Mouse (Mus musculus): ENCODE measurements at regions not wholly inside any gene's neighbourhood (a gene's known extent, or its start where the extent isn't known, plus 50 kb on each side); places are given as distances from the start of the nearest gene placed in this dataset.
A peak's percentile ranks its signal among the peaks of the same experiment; 100 is the strongest.

- TF ChIP-seq CTCF (conservative IDR thresholded peaks at IDR 0.05; ENCODE audit: insufficient read depth, insufficient read length, low read depth, low read length) (no peak), POLR2A (IDR thresholded peaks at IDR 0.05; ENCODE audit: low read depth, low read length) (no peak)
Observed at GRCm38 (mm10) chr13:42358588-42358987, 57.3 kb downstream of the Edn1 start.

GRCm38 (mm10) chr13:42367655-42368554, 66.6 kb downstream of the Edn1 start:
- H3K27me3 ChIP-seq (replicated peaks; ENCODE audit: control insufficient read depth, insufficient read depth, low read length): no peaks in the 10 kb centered on the region
- H3K4me1 ChIP-seq (ENCODE audit: control insufficient read depth, insufficient read depth, low read length): peaks cover 12% of the 10 kb centered on the region; the same call in 1 of the 2 replicates
- no peaks in the 10 kb centered on the region for H3K36me3 ChIP-seq (ENCODE audit: control insufficient read depth, insufficient read depth, low read length)
- TF ChIP-seq CTCF (conservative IDR thresholded peaks at IDR 0.05; ENCODE audit: insufficient read depth, insufficient read length, low read depth, low read length): no peak
- no peak for TF ChIP-seq POLR2A (IDR thresholded peaks at IDR 0.05; ENCODE audit: low read depth, low read length)
- DNase-seq: peak; percentile 96
- no peak overlapping the region; the same call in 1 of the 2 replicates for H3K27ac ChIP-seq (ENCODE audit: insufficient read depth, low read depth, low read length)
- WGBS: 22% methylated on average over 7 of the region's 7 CpGs
- no peak overlapping the region for H3K4me3 ChIP-seq (ENCODE audit: insufficient read depth, low read depth, low read length)

More at GRCm38 (mm10) chr13:42358588-42358987, 57.3 kb downstream of the Edn1 start:
- H3K27ac ChIP-seq (ENCODE audit: insufficient read depth, low read depth, low read length): no peak overlapping the region
- no peak overlapping the region for H3K4me3 ChIP-seq (ENCODE audit: insufficient read depth, low read depth, low read length)
- no peaks in the 10 kb centered on the region for H3K36me3 ChIP-seq (ENCODE audit: control insufficient read depth, insufficient read depth, low read length)
- no peaks in the 10 kb centered on the region for H3K27me3 ChIP-seq (replicated peaks; ENCODE audit: control insufficient read depth, insufficient read depth, low read length)
- no peak for DNase-seq
- H3K4me1 ChIP-seq (ENCODE audit: control insufficient read depth, insufficient read depth, low read length): no peaks in the 10 kb centered on the region
- WGBS: 82% methylated on average over 9 of the region's 9 CpGs

- Histone ChIP-seq H3K4me1 (ENCODE audit: control insufficient read depth, insufficient read depth, low read length) (peaks cover 16% of the 10 kb centered on the region; the same call in 1 of the 2 replicates), H3K27me3 (replicated peaks; ENCODE audit: control insufficient read depth, insufficient read depth, low read length) (no peaks in the 10 kb centered on the region), H3K4me3 (ENCODE audit: insufficient read depth, low read depth, low read length) (no peak overlapping the region), H3K27ac (ENCODE audit: insufficient read depth, low read depth, low read length) (peak overlapping the region; percentile 73), H3K36me3 (ENCODE audit: control insufficient read depth, insufficient read depth, low read length) (no peaks in the 10 kb centered on the region)
- 26% methylated on average over 1 of the region's 1 CpGs for WGBS
- TF ChIP-seq CTCF (conservative IDR thresholded peaks at IDR 0.05; ENCODE audit: insufficient read depth, insufficient read length, low read depth, low read length): no peak
- TF ChIP-seq POLR2A (IDR thresholded peaks at IDR 0.05; ENCODE audit: low read depth, low read length): no peak
- DNase-seq: peak; percentile 91
Observed at GRCm38 (mm10) chr13:42369826-42370225, 68.5 kb downstream of the Edn1 start.

DNA sequence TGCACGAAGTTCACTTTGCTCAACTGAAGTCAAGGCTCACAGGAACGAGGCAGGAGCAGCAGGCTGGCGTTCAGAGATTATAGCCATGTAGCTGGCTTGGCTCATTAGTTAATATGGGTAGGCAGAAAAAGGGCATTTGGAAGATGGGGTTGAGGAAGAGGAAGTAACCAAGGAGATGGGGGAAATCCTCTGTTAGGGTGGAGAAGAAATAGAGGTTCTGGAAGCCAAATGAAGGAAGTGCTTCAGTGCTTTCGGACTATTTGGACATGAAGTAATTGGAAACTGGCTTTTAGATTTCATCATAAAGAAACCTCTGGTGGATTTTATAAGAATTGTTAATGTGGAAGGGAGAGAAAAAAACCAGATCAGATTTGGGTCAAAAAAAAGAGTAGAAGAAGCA, 70.9 kb downstream of the Edn1 start:
- DNase-seq: no peak
- no peak overlapping the region for H3K4me3 ChIP-seq (ENCODE audit: insufficient read depth, low read depth, low read length)
- no peaks in the 10 kb centered on the region for H3K27me3 ChIP-seq (replicated peaks; ENCODE audit: control insufficient read depth, insufficient read depth, low read length)
- peaks cover 17% of the 10 kb centered on the region; the same call in 1 of the 2 replicates for H3K4me1 ChIP-seq (ENCODE audit: control insufficient read depth, insufficient read depth, low read length)
- WGBS: 74% methylated on average over 4 of the region's 4 CpGs
- H3K36me3 ChIP-seq (ENCODE audit: control insufficient read depth, insufficient read depth, low read length): no peaks in the 10 kb centered on the region
- no peak overlapping the region for H3K27ac ChIP-seq (ENCODE audit: insufficient read depth, low read depth, low read length)
- no peak for TF ChIP-seq POLR2A (IDR thresholded peaks at IDR 0.05; ENCODE audit: low read depth, low read length)
- no peak for TF ChIP-seq CTCF (conservative IDR thresholded peaks at IDR 0.05; ENCODE audit: insufficient read depth, insufficient read length, low read depth, low read length)

DNA sequence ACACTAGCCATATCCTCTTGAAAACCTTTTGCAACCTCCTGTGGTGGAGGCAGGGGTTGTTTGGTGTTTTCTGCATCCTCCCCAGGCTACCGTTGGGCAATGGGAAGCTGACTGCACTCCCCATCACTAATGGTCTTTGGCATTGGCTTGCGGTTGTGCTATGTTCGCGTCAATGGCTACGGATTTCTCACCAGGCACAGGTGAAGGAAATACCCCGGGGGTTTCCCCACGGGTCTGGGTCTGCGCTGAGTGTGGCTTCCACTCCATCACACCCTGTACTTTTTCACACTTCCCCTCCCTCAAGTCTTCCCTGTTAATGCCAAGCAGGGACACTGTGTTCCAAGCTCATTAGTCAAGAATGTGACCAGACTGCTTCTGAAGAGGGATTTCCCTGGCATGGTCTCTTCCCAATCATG, 72.9 kb downstream of the Edn1 start:
- Histone ChIP-seq H3K4me3 (ENCODE audit: insufficient read depth, low read depth, low read length) (no peak overlapping the region), H3K27me3 (replicated peaks; ENCODE audit: control insufficient read depth, insufficient read depth, low read length) (no peaks in the 10 kb centered on the region), H3K36me3 (ENCODE audit: control insufficient read depth, insufficient read depth, low read length) (no peaks in the 10 kb centered on the region), H3K4me1 (ENCODE audit: control insufficient read depth, insufficient read depth, low read length) (peaks cover 15% of the 10 kb centered on the region; the same call in 1 of the 2 replicates), H3K27ac (ENCODE audit: insufficient read depth, low read depth, low read length) (no peak overlapping the region)
- 59% methylated on average over 8 of the region's 8 CpGs for WGBS
- peak; percentile 39 for DNase-seq
- TF ChIP-seq CTCF (conservative IDR thresholded peaks at IDR 0.05; ENCODE audit: insufficient read depth, insufficient read length, low read depth, low read length) (no peak), POLR2A (IDR thresholded peaks at IDR 0.05; ENCODE audit: low read depth, low read length) (no peak)

DNA sequence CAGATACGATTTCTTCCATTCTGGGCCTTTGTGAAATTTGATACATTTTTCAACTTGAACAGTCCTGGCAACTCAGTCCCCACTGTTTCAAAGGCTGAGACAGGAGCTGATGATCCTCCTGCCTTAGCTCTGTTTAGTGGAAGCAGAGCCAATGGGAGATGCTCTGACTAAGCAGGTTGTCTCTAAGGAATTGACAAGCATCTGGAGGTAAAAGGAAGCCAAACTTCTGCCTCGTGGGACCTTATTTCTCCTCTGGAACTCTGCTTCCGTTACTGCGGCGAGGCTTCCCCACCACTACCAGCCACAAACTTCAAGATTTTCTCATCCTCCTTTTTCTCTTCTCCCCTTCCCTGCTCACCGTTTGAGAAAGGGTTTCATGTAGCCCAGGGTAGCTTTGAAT, 78.4 kb downstream of the Edn1 start:
- Histone ChIP-seq H3K27ac (ENCODE audit: insufficient read depth, low read depth, low read length) (no peak overlapping the region), H3K36me3 (ENCODE audit: control insufficient read depth, insufficient read depth, low read length) (no peaks in the 10 kb centered on the region), H3K4me1 (ENCODE audit: control insufficient read depth, insufficient read depth, low read length) (0 out of 2 replicates have a peak, but pooled peaks cover 2% of the 10 kb centered on the region), H3K4me3 (ENCODE audit: insufficient read depth, low read depth, low read length) (no peak overlapping the region), H3K27me3 (replicated peaks; ENCODE audit: control insufficient read depth, insufficient read depth, low read length) (no peaks in the 10 kb centered on the region)
- WGBS: 79% methylated on average over 6 of the region's 6 CpGs
- TF ChIP-seq POLR2A (IDR thresholded peaks at IDR 0.05; ENCODE audit: low read depth, low read length) (no peak), CTCF (conservative IDR thresholded peaks at IDR 0.05; ENCODE audit: insufficient read depth, insufficient read length, low read depth, low read length) (no peak)
- no peak for DNase-seq

GRCm38 (mm10) chr13:42383099-42383498, 81.8 kb downstream of the Edn1 start:
- H3K4me3 ChIP-seq (ENCODE audit: insufficient read depth, low read depth, low read length): no peak overlapping the region
- DNase-seq: no peak
- no peaks in the 10 kb centered on the region for H3K4me1 ChIP-seq (ENCODE audit: control insufficient read depth, insufficient read depth, low read length)
- 91% methylated on average over 4 of the region's 4 CpGs for WGBS
- TF ChIP-seq POLR2A (IDR thresholded peaks at IDR 0.05; ENCODE audit: low read depth, low read length): no peak
- no peak for TF ChIP-seq CTCF (conservative IDR thresholded peaks at IDR 0.05; ENCODE audit: insufficient read depth, insufficient read length, low read depth, low read length)
- no peaks in the 10 kb centered on the region for H3K27me3 ChIP-seq (replicated peaks; ENCODE audit: control insufficient read depth, insufficient read depth, low read length)
- no peaks in the 10 kb centered on the region for H3K36me3 ChIP-seq (ENCODE audit: control insufficient read depth, insufficient read depth, low read length)
- H3K27ac ChIP-seq (ENCODE audit: insufficient read depth, low read depth, low read length): no peak overlapping the region
